Mouse (Mus musculus): ENCODE data around the gene Stk25. TPM values are rescaled to one million over a fixed set of nuclear protein-coding genes. Genes with fewer than 3 reads are reported as not detected.
"Not testable (repeated sequence)": the region's sequence is repeated elsewhere in the genome, so short reads cannot be mapped to it uniquely, and the experiment has no call there.

Gene Stk25
- 359 and 411 TPM in 2 replicates for polyA plus RNA-seq (2012; rRNA removed)

GRCm38 (mm10) chr1:93658559-93658958 is at the start of gene Stk25:
Gene Stk25 (minus strand): TSS chr1:93658659.
- not testable (repeated sequence) for DNase-seq (ENCODE audit: extremely low spot score in 1 of 2, low spot score in 1 of 2)

GRCm38 (mm10) chr1:93705389-93705788 is 46.9 kb upstream of the Stk25 start:
- no peak for DNase-seq (ENCODE audit: extremely low spot score in 1 of 2, low spot score in 1 of 2)

GRCm38 (mm10) chr1:93704341-93704740 is 45.9 kb upstream of the Stk25 start:
- DNase-seq (ENCODE audit: extremely low spot score in 1 of 2, low spot score in 1 of 2) = no peak

GRCm38 (mm10) chr1:93703472-93704048 is 45.1 kb upstream of the Stk25 start:
- no peak for DNase-seq (ENCODE audit: extremely low spot score in 1 of 2, low spot score in 1 of 2)

- no peak for DNase-seq (ENCODE audit: extremely low spot score in 1 of 2, low spot score in 1 of 2)
Measured at GRCm38 (mm10) chr1:93702106-93702505, 43.6 kb upstream of the Stk25 start.

- DNase-seq (ENCODE audit: extremely low spot score in 1 of 2, low spot score in 1 of 2) = peak; percentile 80 to 85
Measured at GRCm38 (mm10) chr1:93699159-93699558, 40.7 kb upstream of the Stk25 start.

- DNase-seq (ENCODE audit: extremely low spot score in 1 of 2, low spot score in 1 of 2) = no peak
Measured at GRCm38 (mm10) chr1:93697317-93697716, 38.9 kb upstream of the Stk25 start.

GRCm38 (mm10) chr1:93694966-93695365 is 36.5 kb upstream of the Stk25 start:
- DNase-seq (ENCODE audit: extremely low spot score in 1 of 2, low spot score in 1 of 2) = no peak

GRCm38 (mm10) chr1:93693943-93694342 is 35.5 kb upstream of the Stk25 start:
- DNase-seq (ENCODE audit: extremely low spot score in 1 of 2, low spot score in 1 of 2) = no peak

- no peak for DNase-seq (ENCODE audit: extremely low spot score in 1 of 2, low spot score in 1 of 2)
Measured at GRCm38 (mm10) chr1:93693502-93693901, 35.0 kb upstream of the Stk25 start.

- no peak for DNase-seq (ENCODE audit: extremely low spot score in 1 of 2, low spot score in 1 of 2)
Measured at GRCm38 (mm10) chr1:93692773-93693172, 34.3 kb upstream of the Stk25 start.

- DNase-seq (ENCODE audit: extremely low spot score in 1 of 2, low spot score in 1 of 2) = peak in 1 of 2 experiments; percentile 40
Measured at GRCm38 (mm10) chr1:93691786-93692357, 33.4 kb upstream of the Stk25 start.

- peak in 1 of 2 experiments; percentile 41 for DNase-seq (ENCODE audit: extremely low spot score in 1 of 2, low spot score in 1 of 2)
Measured at GRCm38 (mm10) chr1:93691106-93691505, 32.6 kb upstream of the Stk25 start.

- DNase-seq (ENCODE audit: extremely low spot score in 1 of 2, low spot score in 1 of 2) = no peak
Measured at GRCm38 (mm10) chr1:93689901-93690496, 31.5 kb upstream of the Stk25 start.

GRCm38 (mm10) chr1:93688154-93688553 is 29.7 kb upstream of the Stk25 start:
- DNase-seq (ENCODE audit: extremely low spot score in 1 of 2, low spot score in 1 of 2) = no peak

- DNase-seq (ENCODE audit: extremely low spot score in 1 of 2, low spot score in 1 of 2) = no peak
Measured at GRCm38 (mm10) chr1:93686961-93687320, 28.5 kb upstream of the Stk25 start.

GRCm38 (mm10) chr1:93686245-93686960 is 27.9 kb upstream of the Stk25 start:
- DNase-seq (ENCODE audit: extremely low spot score in 1 of 2, low spot score in 1 of 2) = peak; percentile 36 to 67

GRCm38 (mm10) chr1:93685401-93686244 is 27.2 kb upstream of the Stk25 start, which contains the start of gene Bok:
Gene Bok (plus strand): TSS chr1:93685660.
- DNase-seq (ENCODE audit: extremely low spot score in 1 of 2, low spot score in 1 of 2) = peak in 1 of 2 experiments; percentile 71

GRCm38 (mm10) chr1:93679889-93680568 is 21.6 kb upstream of the Stk25 start:
- no peak for DNase-seq (ENCODE audit: extremely low spot score in 1 of 2, low spot score in 1 of 2)

GRCm38 (mm10) chr1:93678386-93678785 is 19.9 kb upstream of the Stk25 start:
- no peak for DNase-seq (ENCODE audit: extremely low spot score in 1 of 2, low spot score in 1 of 2)

Data from frontal cortex, adult 2 months (tissue).